Mouse (Mus musculus): ENCODE data around the gene Dmgdh. TPM values are rescaled to one million over a fixed set of nuclear protein-coding genes. Genes with fewer than 3 reads are reported as not detected.
A peak's percentile ranks its signal among the peaks of the same experiment; 100 is the strongest.

Gene Dmgdh
- polyA plus RNA-seq, 1 experiment: not detected

- H3K4me1 ChIP-seq (ENCODE audit: control insufficient read depth, insufficient read depth, low read length): no peaks in the 10 kb centered on the region
- H3K27ac ChIP-seq (ENCODE audit: insufficient read depth, low read depth, low read length): no peak overlapping the region
- H3K4me3 ChIP-seq (ENCODE audit: insufficient read depth, low read length): no peak overlapping the region
- TF ChIP-seq CTCF (IDR thresholded peaks at IDR 0.05; ENCODE audit: low read depth, low read length) (no peak), POLR2A (IDR thresholded peaks at IDR 0.05; ENCODE audit: borderline replicate concordance, low read depth, low read length) (no peak)
Observed at GRCm38 (mm10) chr13:93764321-93764973, 90.2 kb downstream of the Dmgdh start.

- H3K27ac ChIP-seq (ENCODE audit: insufficient read depth, low read depth, low read length): no peak overlapping the region
- TF ChIP-seq CTCF (IDR thresholded peaks at IDR 0.05; ENCODE audit: low read depth, low read length): no peak
- TF ChIP-seq POLR2A (IDR thresholded peaks at IDR 0.05; ENCODE audit: borderline replicate concordance, low read depth, low read length): no peak
- peaks cover 17% of the 10 kb centered on the region for H3K4me1 ChIP-seq (ENCODE audit: control insufficient read depth, insufficient read depth, low read length)
- peak overlapping the region; percentile 88 for H3K4me3 ChIP-seq (ENCODE audit: insufficient read depth, low read length)
Observed at GRCm38 (mm10) chr13:93771031-93771587, 96.9 kb downstream of the Dmgdh start.

GRCm38 (mm10) chr13:93771588-93772278 lies 97.5 kb downstream of the Dmgdh start, which contains the start of gene Arsb:
Gene Arsb, plus strand, starts transcription at chr13:93771630.
- Histone ChIP-seq H3K4me3 (ENCODE audit: insufficient read depth, low read length) (peak within 1 kb of the TSS; percentile 88), H3K27ac (ENCODE audit: insufficient read depth, low read depth, low read length) (peak within 1 kb of the TSS; percentile 47), H3K4me1 (ENCODE audit: control insufficient read depth, insufficient read depth, low read length) (peaks cover 17% of the 10 kb centered on the region)
- no peak; the same call in 1 of the 2 replicates for TF ChIP-seq POLR2A (IDR thresholded peaks at IDR 0.05; ENCODE audit: borderline replicate concordance, low read depth, low read length)
- no peak for TF ChIP-seq CTCF (IDR thresholded peaks at IDR 0.05; ENCODE audit: low read depth, low read length)

GRCm38 (mm10) chr13:93772279-93772636 lies 98.0 kb downstream of the Dmgdh start:
- H3K4me3 ChIP-seq (ENCODE audit: insufficient read depth, low read length): peak overlapping the region; percentile 88
- H3K27ac ChIP-seq (ENCODE audit: insufficient read depth, low read depth, low read length): peak overlapping the region; percentile 35
- TF ChIP-seq POLR2A (IDR thresholded peaks at IDR 0.05; ENCODE audit: borderline replicate concordance, low read depth, low read length): 0 out of 2 replicates have a peak, but pooled peaks have one; percentile 5
- TF ChIP-seq CTCF (IDR thresholded peaks at IDR 0.05; ENCODE audit: low read depth, low read length): no peak
- H3K4me1 ChIP-seq (ENCODE audit: control insufficient read depth, insufficient read depth, low read length): peaks cover 21% of the 10 kb centered on the region

GRCm38 (mm10) chr13:93772861-93773260 lies 98.6 kb downstream of the Dmgdh start:
- TF ChIP-seq CTCF (IDR thresholded peaks at IDR 0.05; ENCODE audit: low read depth, low read length) (no peak), POLR2A (IDR thresholded peaks at IDR 0.05; ENCODE audit: borderline replicate concordance, low read depth, low read length) (no peak)
- Histone ChIP-seq H3K4me1 (ENCODE audit: control insufficient read depth, insufficient read depth, low read length) (peaks cover 23% of the 10 kb centered on the region), H3K4me3 (ENCODE audit: insufficient read depth, low read length) (peak overlapping the region; percentile 88; the same call in 1 of the 2 replicates), H3K27ac (ENCODE audit: insufficient read depth, low read depth, low read length) (no peak overlapping the region)

- H3K27ac ChIP-seq (ENCODE audit: insufficient read depth, low read depth, low read length): no peak overlapping the region; the same call in 1 of the 2 replicates
- TF ChIP-seq POLR2A (IDR thresholded peaks at IDR 0.05; ENCODE audit: borderline replicate concordance, low read depth, low read length): no peak
- TF ChIP-seq CTCF (IDR thresholded peaks at IDR 0.05; ENCODE audit: low read depth, low read length): no peak
- H3K4me3 ChIP-seq (ENCODE audit: insufficient read depth, low read length): no peak overlapping the region
- peaks cover 26% of the 10 kb centered on the region for H3K4me1 ChIP-seq (ENCODE audit: control insufficient read depth, insufficient read depth, low read length)
Observed at GRCm38 (mm10) chr13:93773704-93774315, 99.6 kb downstream of the Dmgdh start.

GRCm38 (mm10) chr13:93782823-93783222 lies 108.6 kb downstream of the Dmgdh start:
- Histone ChIP-seq H3K4me1 (ENCODE audit: control insufficient read depth, insufficient read depth, low read length) (peaks cover 15% of the 10 kb centered on the region), H3K4me3 (ENCODE audit: insufficient read depth, low read length) (no peak overlapping the region), H3K27ac (ENCODE audit: insufficient read depth, low read depth, low read length) (0 out of 2 replicates have a peak overlapping the region, but pooled peaks have one; percentile 9)
- no peak for TF ChIP-seq POLR2A (IDR thresholded peaks at IDR 0.05; ENCODE audit: borderline replicate concordance, low read depth, low read length)
- no peak for TF ChIP-seq CTCF (IDR thresholded peaks at IDR 0.05; ENCODE audit: low read depth, low read length)

- H3K27ac ChIP-seq (ENCODE audit: insufficient read depth, low read depth, low read length): no peak overlapping the region
- TF ChIP-seq POLR2A (IDR thresholded peaks at IDR 0.05; ENCODE audit: borderline replicate concordance, low read depth, low read length): no peak
- no peak overlapping the region for H3K4me3 ChIP-seq (ENCODE audit: insufficient read depth, low read length)
- H3K4me1 ChIP-seq (ENCODE audit: control insufficient read depth, insufficient read depth, low read length): peaks cover 12% of the 10 kb centered on the region
Observed at GRCm38 (mm10) chr13:93785329-93785728, 111.1 kb downstream of the Dmgdh start.

- no peak overlapping the region for H3K27ac ChIP-seq (ENCODE audit: insufficient read depth, low read depth, low read length)
- peaks cover 12% of the 10 kb centered on the region for H3K4me1 ChIP-seq (ENCODE audit: control insufficient read depth, insufficient read depth, low read length)
- no peak overlapping the region for H3K4me3 ChIP-seq (ENCODE audit: insufficient read depth, low read length)
- TF ChIP-seq CTCF (IDR thresholded peaks at IDR 0.05; ENCODE audit: low read depth, low read length) (no peak), POLR2A (IDR thresholded peaks at IDR 0.05; ENCODE audit: borderline replicate concordance, low read depth, low read length) (no peak)
Observed at GRCm38 (mm10) chr13:93786051-93786450, 111.8 kb downstream of the Dmgdh start.
